Mouse (Mus musculus): ENCODE results near the gene Rplp2.

The Rplp2 gene

DNA sequence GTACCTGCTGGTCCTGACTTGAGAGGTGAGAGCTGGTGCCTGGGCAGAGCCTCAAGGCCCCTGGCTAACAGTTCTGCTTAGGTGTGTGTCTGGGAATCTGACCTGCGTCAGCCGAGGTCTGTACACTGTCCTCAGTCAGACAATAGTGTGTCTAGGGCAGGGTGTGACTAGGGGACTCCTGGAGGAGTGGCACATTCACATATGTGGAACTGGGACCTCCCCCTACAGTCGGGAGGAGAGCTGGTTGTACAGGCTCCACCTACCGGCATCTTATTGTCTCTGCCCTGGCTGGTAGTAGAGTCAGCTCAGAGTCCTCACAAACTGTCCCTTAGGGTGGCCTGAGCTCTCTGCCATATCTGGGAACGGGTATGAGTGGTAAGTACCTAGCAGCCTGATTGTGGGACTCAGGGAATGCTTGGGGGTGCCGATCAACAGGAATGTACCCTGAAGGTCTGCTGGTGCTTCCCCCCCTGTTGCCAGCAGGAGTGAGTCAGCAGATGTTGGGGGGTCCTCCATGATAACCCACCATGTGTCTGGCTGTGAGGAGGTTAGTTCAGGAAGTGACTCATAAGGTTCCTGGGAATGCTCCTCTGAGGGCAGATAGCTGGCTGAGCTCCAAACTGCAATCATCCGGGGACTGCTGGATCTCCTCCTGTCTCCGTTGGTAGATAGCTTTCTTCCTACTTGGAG lies 21.5 kb downstream of the Rplp2 start:
- DNase-seq, result peak; percentile 49 to 50

DNA sequence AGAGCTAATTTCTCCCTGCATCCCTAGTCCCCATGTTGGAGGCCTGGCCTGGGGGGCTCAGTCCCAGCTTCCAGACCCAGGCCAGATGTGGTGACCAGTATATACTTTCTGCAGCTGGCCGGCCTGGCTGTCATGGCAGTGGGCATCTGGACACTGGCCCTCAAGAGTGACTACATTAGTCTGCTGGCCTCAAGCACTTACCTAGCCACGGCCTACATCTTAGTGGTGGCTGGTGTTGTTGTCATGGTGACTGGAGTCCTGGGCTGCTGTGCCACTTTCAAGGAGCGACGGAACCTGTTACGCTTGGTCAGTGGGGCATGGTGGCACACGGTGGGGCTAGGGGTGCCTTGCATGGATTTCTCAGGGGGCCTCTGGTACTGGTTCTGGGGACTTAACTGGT lies 22.2 kb downstream of the Rplp2 start:
- no peak for DNase-seq

DNA sequence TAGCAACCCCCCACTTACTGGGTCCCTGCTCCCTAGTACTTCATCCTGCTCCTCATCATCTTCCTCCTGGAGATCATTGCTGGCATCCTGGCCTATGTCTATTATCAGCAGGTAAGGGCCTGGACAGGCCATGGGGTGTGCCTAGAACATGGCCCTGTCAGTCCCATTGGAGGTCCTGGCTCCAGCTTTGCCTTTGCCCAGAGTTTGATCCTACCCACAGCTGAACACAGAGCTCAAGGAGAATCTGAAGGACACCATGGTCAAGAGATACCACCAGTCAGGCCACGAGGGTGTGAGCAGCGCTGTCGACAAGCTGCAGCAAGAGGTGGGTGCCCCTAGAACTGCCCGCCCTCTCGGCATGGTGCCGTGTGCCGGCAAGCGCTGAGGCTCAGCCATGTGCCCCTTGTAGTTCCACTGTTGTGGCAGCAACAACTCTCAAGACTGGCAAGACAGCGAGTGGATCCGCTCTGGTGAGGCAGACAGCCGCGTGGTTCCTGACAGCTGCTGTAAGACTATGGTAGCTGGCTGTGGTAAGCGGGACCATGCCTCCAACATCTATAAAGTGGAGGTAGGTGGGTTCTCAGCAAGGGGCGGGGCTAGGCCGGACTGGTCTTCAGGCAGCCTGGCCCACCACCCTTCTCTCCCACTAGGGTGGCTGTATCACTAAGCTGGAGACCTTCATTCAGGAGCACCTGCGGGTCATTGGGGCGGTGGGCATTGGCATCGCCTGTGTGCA lies 22.9 kb downstream of the Rplp2 start:
- no peak for DNase-seq

DNA sequence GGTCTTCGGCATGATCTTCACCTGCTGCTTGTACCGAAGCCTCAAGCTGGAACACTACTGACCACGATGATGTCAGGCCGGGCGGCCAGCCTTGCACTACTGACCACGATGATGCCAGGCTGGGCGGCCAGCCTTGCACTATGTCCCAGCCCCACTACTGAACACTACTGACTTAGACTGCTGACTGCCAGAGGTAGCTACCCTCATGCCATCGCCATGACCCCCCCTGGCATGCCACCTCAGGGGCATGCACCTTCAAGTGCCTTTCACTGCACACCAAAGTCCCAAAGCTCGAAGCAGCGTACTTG lies 23.4 kb downstream of the Rplp2 start:
- no peak for DNase-seq

DNA sequence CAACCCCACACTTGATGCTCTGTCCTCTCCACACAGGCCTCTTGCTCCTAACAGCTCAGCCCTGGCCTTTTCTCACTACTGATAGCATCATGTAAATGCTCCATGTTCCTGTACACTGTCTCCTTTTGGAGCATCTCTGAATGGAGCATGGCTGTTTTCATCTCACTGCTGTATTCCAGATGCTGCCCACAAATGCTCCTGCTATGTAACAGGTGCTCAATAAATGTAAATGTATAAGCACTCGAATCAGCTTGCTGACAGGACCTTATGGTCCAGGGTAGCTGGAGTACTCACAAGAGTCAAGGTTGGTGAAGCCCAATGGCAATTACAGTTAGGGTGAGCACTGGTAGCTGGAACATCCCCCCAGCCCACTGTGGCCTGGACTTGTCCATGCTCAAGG lies 24.1 kb downstream of the Rplp2 start:
- DNase-seq, result no peak

DNA sequence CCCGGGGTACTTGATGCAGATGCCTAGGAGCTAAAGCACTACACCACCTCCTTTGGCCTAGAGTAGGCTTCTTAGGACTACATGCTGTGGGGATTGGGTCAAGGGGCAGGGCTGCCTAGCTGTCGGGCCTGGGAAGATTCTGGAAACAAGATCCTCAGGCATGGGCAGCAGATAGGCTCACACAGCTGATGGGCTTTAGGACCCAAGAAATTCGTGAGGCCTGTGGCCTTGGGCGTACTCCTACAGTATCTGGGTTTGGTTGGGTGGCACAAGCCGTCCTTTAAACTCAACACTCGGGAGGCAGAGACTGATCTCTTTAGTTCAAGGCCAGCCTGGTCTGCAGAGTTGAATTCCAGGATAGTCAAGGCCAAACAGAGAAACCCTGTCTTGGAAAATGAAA lies 25.1 kb downstream of the Rplp2 start:
- DNase-seq, result no peak

DNA sequence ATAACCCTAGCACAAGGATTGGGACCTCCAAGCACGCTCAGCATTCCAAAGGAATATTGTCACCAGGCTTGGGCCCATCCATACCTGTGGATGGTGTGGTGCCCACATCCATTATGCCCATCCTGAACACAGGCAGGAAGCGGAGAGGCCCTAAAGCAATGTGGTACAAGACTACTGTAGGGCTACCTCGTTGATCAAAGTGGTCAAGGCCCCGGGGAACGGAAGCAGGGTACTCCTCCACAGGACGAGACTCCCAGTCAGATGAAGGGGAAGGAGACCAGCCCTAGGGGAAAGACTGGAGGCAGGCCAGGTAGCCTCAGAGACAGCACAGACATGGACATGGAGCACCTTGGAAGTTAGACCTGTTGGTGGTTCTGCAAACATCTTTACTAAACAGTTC lies 25.6 kb downstream of the Rplp2 start:
- no peak for DNase-seq

DNA sequence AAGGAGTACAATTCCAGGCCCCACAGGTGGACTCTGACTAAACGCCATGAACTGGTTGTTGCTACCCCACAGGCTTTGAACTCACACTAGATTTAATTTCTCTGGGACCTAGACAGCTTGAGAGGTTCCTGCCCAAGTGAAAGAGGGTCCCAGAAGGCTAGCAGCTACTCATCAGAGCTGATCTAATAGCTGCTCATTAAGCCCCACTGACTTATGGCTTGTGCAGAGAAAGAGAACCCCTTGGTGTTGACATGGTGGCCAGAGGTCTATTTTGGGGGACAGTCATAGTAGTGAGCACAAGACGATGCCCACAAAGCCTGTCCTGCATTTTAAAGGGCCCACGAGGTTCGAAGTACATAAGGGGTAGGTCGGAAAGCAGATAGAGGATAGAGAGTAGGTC lies 27.0 kb downstream of the Rplp2 start:
- peak in 1 of 2 experiments; percentile 1 for DNase-seq

DNA sequence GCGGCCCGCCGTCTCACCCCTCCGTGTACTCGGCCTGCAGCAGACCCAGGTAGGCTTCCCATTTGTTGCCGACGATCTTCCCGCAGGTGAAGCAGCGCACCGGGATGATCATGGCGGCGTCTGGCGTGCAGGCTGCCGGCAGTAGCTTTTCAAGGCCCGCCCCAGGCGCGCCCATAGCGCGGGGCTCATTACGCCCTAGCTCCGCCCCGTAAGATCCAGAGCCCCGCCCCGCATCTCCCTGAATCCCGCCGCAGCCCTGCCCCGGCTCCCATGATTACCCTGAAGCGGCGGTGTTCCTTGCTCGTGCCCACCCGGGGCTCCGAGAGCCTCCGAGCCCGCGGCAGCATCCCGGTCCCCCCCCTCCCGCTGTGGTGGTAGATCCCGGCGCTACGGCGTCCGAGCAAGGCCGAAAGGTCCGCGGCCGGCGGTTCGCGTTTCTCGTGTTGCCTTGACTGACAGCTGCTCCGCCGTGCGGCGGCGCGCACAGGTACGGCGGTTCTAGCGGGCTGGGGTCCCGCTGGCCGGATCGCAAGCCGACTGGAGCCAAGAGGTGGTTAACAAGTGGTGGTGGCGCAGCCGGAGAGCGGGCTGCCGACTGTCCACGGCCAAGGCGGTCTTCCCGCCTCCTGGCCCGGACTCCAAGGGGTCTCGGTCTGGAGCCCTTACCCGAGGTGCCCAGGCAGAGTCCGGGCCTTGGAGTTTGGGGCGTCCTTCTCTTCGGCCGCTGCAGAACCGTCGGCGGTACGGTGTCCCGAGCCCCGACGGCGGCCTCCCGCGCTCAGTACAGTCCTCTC lies 28.0 kb downstream of the Rplp2 start, which contains the start of the genes Polr2l and Tspan4:
Polr2l (minus strand) TSS at position 122 of the 794 bp plus-strand sequence.
Tspan4 (plus strand) TSS at position 230 of the 794 bp plus-strand sequence.
- peak; percentile 86 to 89 for DNase-seq

DNA sequence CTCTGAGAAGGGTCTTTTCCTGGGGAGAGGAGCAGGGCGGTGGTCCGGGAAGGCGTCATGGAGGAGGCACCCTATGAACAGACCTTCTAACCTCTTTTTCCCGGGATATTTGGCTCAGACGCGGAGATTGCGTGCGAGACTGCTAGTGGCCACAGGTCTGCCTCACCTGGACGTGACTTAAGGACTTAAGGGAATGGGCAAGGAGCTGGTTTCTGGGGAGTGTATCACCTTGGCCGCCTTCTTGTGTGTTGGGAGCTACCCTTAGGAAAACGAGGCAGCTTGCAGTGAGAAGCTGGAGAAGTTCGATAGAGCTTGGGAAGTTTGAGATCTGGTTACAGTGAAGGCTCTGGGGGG lies 28.6 kb downstream of the Rplp2 start:
- no peak for DNase-seq

DNA sequence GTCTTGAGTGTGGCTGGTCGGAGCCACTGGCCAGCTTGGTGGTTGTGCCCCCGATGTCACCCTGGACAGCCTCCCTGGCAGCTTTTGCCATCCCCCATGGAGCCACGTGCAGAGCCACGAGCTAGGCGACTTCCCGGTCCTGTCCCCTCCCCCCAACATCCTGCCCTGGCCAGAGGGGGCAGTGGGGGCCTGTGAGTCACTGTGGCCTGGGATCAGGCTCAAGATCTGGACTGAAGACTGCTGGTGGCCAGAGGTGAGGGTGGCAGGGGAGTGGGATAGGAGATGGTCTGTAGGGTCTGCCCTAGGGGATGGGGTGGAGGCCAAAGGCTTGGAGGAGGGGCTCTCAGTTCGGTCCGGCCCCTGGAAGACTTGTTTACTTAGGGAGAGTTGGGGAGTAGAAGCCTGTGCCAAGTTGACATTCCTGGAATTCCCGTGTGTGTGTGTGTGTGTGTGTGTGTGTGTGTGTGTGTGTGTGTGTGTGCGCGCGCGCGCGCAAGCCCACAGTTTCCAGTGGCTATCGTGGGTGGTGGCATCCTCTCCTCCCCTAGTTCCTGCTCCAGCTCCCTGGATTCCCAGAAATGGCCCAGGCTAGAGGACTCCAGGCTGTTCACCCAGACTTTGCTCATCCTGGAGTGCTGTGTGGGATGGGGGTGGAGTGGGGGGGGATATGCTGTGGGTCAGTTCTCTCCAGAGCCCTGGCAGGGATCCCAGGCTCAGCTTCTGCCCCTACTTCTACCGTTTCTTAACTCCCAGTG lies 29.2 kb downstream of the Rplp2 start:
- DNase-seq, result no peak

DNA sequence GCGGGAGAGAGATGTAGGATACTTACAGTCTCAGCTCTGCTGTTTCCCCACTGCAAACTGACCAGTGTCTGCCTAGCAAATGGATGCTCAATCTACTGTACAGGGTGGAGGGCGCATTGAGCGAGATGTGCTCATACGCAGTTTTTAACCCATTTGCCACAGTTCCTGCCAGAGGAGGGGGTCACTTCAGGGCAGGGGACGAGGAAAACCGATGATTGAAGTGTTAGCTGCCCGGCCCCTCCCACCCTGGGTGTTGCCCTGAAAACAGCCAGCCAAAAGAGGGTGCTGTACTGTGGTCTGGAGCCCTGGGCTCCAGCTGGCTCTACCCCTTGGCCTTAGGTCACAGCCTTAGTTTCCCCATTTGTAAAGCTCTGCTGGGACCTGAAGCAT lies 29.8 kb downstream of the Rplp2 start:
- DNase-seq, result no peak

DNA sequence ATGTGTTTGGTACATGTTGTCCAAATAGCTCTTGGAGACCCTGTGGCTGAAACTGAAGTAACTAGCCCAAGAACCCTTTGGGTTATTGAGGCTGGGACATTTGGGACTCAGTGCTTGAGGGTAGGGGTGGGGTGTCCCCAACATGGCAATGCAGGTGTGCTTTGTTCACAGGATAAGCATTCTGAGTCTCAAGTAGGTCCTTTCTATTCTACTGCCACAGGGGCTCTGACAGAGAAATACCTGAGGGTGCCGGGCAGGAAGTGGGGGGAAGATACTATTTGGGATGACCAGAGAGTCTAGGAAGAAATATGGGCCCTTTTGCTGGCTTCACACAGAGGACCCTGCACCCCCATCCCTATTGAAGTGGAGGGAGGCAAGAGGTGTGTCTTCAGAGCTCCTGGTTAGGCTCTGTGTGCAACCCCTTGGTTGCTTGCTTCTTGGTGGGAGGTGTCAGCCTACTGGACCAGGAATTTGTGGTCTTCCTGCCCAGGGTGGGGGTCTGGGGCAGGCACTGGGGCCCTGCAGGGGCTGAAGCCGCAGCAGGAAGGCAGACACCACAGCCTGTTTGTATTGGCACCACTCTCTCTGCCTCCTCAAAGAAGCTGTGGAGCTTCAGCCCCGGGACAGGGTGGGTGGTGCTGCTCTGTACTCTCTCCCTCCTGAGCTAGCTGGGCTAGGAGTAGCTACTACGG lies 30.6 kb downstream of the Rplp2 start:
- DNase-seq, result no peak

DNA sequence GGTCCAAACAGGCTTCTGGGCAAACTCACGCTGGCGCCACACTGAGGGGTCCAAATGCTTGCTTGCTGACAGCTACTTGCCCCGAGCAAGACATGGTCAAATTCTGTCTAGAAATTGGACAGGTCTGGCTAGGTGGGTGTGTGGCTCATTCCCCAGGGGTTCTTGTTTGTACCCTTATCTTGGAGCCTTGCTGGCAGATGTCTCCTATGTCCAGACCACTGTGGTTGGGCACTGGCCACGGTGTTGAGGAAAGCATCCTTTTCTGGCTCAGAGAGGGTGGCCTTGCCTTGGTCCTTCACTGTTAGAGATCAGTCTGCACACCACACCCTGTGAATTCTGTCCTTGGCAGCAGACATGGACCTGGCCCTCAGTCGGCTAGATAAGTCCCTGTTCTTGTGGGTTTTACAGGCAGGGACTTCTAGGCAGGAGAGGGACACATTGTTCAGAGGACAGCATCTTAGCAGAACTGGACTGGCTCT lies 31.1 kb downstream of the Rplp2 start:
- no peak for DNase-seq

DNA sequence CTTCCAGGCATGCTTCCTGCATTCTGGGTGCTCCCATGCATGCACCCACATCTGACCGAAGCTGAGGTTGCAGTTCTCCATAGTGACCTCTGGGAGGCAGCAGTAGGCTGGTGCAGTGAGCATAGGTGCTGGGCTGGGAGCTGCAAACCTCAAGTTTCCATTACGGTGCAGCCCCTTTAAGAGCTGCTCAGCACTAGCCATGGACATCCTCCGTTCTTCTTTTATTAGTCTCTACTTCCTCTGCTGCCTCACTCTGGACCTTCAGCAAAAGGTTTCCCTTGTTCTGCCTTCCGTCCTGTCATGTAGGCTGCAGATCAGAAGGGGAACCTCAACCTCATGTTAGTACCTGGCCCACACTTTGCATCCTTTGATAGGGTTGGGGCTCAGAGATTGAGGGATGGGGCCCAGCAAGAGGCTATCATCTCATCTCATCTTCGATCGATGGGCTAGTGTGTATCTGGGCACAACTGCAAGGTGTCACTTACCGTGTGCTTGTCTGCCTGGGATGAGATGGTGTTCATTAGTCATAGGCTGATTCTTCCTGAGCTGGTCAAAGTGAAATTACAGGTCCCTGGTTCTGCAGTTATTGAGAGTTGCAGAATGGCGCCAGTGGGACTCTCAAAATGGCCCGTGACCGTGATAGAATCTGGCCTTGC lies 33.8 kb downstream of the Rplp2 start:
- DNase-seq, result peak; percentile 79 to 88

DNA sequence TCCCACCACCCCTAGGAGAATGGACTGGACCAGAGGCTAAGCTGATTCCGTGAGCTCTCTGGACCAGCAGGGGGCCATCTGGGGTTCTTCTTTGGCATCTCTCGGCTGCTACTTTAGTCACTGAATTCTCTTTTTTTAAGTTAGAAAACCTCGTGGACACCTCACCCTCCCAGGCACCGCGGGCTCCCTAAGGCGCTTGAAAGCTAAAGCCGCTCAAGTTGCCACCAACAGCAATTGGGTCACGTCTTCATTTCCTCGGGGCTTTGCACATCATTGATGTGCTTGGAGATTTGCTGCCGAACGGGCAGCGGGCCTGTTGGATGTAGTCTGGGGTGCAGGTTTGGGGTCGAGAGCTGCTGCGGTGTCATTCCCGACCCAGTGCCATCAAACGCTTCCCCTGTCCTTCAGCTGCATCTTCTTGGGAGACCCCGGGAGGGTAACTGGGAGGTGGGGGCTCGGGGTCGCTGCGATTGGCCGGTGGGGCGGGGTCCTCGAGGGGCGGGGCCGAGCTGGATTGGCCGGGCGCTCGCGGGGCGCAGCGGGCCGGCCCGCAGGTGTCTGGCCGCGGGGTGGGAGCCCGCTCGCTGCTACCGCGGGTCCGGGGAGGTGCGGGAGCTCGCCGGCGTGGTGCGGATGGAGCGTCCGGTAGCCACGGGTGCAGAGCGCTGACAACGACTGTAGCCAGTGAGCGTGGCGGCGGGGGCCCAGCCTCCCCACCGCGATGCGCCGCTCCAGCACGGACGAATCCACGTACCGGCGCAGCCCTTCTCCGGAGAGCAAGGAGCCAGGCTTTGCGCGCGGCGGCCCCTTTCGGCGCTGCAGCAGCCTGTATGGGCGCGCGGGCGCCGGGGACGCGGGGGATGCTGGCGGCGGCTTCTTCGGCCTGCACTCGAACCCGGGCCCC lies 34.6 kb downstream of the Rplp2 start:
- peak; percentile 74 to 82 for DNase-seq

DNA sequence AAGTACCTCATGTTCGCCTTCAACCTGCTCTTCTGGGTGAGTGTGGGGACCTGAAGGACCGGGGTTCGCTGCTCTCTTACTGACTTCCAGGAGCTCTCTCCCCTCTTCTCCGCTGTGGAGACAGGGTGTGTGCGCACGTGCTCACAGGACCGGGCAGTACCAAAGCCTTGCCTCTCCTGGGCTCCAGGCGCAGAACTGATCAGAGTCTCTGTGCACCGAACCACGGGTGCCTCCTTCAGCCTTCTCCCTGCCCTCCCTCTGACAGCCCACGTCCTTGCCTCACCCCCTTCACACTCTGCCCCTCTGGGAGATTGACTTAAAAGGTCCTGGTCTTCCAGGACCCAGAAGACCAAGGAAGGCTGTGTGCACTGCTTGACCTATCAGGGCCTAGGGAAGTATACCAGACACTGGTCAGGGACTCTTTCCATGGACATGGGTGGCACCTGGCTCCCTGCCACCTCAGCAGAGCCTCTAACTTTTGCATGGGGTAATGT lies 35.4 kb downstream of the Rplp2 start:
- DNase-seq, result peak in 1 of 2 experiments; percentile 49

DNA sequence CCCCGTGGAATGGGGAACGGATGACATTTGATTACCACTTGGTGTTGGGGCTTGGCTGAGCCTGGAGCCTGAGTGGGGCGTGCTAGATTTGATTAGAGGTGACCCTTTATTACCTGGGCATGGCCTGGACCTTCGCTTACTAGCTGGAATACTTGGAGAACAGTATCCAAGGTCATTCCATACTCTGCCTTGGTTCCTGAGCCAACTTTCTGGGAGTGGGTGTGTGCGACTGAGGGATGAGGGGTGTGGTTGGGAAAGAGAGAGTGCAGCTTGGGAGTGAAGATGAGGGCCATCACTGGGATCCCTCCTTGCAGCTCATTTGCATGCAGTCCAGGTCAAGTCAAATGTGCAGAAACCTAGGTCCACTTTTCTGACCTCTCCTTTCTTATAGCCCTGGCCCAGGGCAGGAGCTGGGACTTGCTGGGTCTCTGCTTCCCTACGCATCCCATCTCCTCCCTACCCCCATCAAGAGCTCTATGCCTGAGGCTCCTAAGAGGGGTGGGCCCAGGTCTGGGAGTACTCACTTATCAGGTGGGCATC lies 36.0 kb downstream of the Rplp2 start:
- DNase-seq, result no peak

DNA sequence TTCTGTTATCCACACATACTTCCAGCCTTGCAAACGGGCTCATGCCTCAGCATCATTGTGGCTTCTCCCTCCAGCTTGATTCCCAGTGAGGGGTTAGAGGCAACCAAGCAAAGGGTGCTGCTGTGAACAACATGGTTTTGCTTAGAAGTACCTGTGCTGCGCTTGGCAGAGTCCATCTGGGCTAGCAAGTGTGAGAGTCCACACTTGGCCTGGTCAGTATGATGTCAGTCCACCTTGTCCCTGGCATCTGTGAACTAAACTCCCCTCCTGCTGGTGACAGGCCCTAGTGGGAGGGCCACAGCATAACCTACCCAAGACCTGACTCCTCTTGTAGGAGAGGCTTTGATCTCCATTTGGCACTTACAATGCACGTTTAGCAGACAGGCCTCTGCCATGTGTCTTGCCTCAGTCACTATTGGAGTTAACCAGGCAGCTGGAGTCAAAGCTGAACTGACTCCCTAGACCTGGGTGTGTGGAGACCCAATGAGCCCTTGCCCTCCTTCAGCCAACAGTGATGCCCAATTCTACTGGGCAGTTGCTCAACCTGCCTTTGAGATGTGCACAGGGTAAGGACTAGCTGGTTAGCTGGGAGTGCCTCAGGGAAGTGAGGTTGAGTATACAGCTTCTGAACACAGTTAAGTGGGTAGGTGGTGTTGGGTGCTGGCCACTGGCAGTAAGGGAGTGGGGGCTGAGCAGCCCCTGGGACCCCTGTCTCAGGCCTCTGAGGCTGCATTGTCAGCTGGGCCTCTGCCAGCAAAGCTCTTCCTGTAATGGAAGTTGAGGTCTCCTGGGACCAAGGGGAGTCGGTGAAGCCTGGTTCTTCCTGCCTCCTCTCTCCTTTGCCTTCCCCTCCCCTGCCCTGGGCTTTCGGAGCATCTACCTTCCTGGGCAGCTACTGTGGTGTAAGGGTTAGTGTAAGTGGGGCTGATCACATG lies 37.3 kb downstream of the Rplp2 start:
- peak in 1 of 2 experiments; percentile 46 for DNase-seq

All from cerebellum, postnatal 36 days (tissue).